Mouse (Mus musculus) cerebral cortex, adult 2 months (tissue): ENCODE measurements around the gene Zfr2.

ENCODE experiments used
- WGBS: fragments of 180-500 bp; shearing (Covaris S2); methylation state at CpG from one replicate; pipeline ENCODE4 v1.1.7; 2018; 5-methylcytosine and 5-hydroxymethylcytosine counted together

Gene Zfr2

GRCm38 (mm10) chr10:81232580-81233225, at the start of gene Zfr2:
TSS of gene Zfr2 (plus strand) at chr10:81233155.
- WGBS, result 8% methylated on average over 29 of the region's 29 CpGs

GRCm38 (mm10) chr10:81183805-81184204, 49.1 kb upstream of the Zfr2 start, which contains the start of gene 4930442H23Rik:
TSS of gene 4930442H23Rik (minus strand) at chr10:81183849.
- WGBS, result 79% methylated on average over 5 of the region's 5 CpGs

GRCm38 (mm10) chr10:81184765-81185164, 48.2 kb upstream of the Zfr2 start:
- 53% methylated on average over 4 of the region's 4 CpGs for WGBS

- 90% methylated on average over 9 of the region's 9 CpGs for WGBS
Observed at GRCm38 (mm10) chr10:81187161-81187560, 45.8 kb upstream of the Zfr2 start.

- WGBS, result 84% methylated on average over 26 of the region's 26 CpGs
Observed at GRCm38 (mm10) chr10:81189821-81190220, 43.1 kb upstream of the Zfr2 start.

GRCm38 (mm10) chr10:81190236-81190911, 42.6 kb upstream of the Zfr2 start:
- WGBS, result 66% methylated on average over 31 of the region's 31 CpGs

GRCm38 (mm10) chr10:81190912-81191321, 42.0 kb upstream of the Zfr2 start:
- 57% methylated on average over 6 of the region's 6 CpGs for WGBS

GRCm38 (mm10) chr10:81191342-81191982, 41.5 kb upstream of the Zfr2 start:
- WGBS, result 77% methylated on average over 18 of the region's 18 CpGs

- under 1% methylated on average over 92 of the region's 93 CpGs for WGBS
Observed at GRCm38 (mm10) chr10:81192270-81192967, 40.5 kb upstream of the Zfr2 start.

- WGBS, result 4% methylated on average over 19 of the region's 19 CpGs
Observed at GRCm38 (mm10) chr10:81192968-81193501, 39.9 kb upstream of the Zfr2 start.

GRCm38 (mm10) chr10:81193991-81194774, 38.8 kb upstream of the Zfr2 start:
- 7% methylated on average over 37 of the region's 37 CpGs for WGBS

GRCm38 (mm10) chr10:81195300-81195699, 37.7 kb upstream of the Zfr2 start:
- WGBS, result 85% methylated on average over 4 of the region's 4 CpGs

GRCm38 (mm10) chr10:81196470-81197065, 36.4 kb upstream of the Zfr2 start:
- WGBS, result 78% methylated on average over 11 of the region's 11 CpGs

- 50% methylated on average over 6 of the region's 6 CpGs for WGBS
Observed at GRCm38 (mm10) chr10:81197305-81197704, 35.6 kb upstream of the Zfr2 start.

GRCm38 (mm10) chr10:81198230-81198629, 34.7 kb upstream of the Zfr2 start:
- under 1% methylated on average over 9 of the region's 9 CpGs for WGBS

GRCm38 (mm10) chr10:81198990-81199389, 34.0 kb upstream of the Zfr2 start:
- WGBS, result 86% methylated on average over 6 of the region's 6 CpGs

- 89% methylated on average over 13 of the region's 13 CpGs for WGBS
Observed at GRCm38 (mm10) chr10:81200141-81200540, 32.8 kb upstream of the Zfr2 start.

GRCm38 (mm10) chr10:81200605-81201287, 32.2 kb upstream of the Zfr2 start:
- 82% methylated on average over 20 of the region's 20 CpGs for WGBS

- 60% methylated on average over 13 of the region's 13 CpGs for WGBS
Observed at GRCm38 (mm10) chr10:81201807-81202758, 30.9 kb upstream of the Zfr2 start, which contains the start of gene Nmrk2. TSS of gene Nmrk2 (minus strand) at chr10:81202051.
